Mouse (Mus musculus) midbrain, embryonic 11.5 days (tissue): ENCODE results near the gene Srrm4. TPM values are rescaled to one million over a fixed set of nuclear protein-coding genes. Genes with fewer than 3 reads are reported as not detected.
A peak's percentile ranks its signal among the peaks of the same experiment; 100 is the strongest.

Source experiments
- ATAC-seq: fragments of 200-750 bp; cut with Nextera tagmentation; 2 replicates; pipeline ENCODE4 v1.8.0; 2017; ENCODE audit warnings: moderate TSS enrichment, moderate library complexity; ENCODE audit not compliant: low FRiP score
- DNase-seq: peaks from one replicate; pipeline ENCODE4 v3.0.0; 2015; ENCODE audit warnings: low spot score; ENCODE audit errors: missing footprints
- H3K27ac ChIP-seq: fragments of 300-500 bp; sonication (generic); 2 replicates; pipeline ENCODE4 v1.5.1; 2014; ENCODE audit warnings: low read depth, low read length
- H3K27me3 ChIP-seq: fragments of 300-500 bp; sonication (generic); 2 replicates; pipeline ENCODE4 v1.6.1; 2014; ENCODE audit warnings: mild to moderate bottlenecking, low read length, moderate library complexity, mixed read lengths; ENCODE audit not compliant: control insufficient read depth, insufficient read depth
- H3K36me3 ChIP-seq: fragments of 300-500 bp; sonication (generic); 2 replicates; pipeline ENCODE4 v1.6.1; 2014; ENCODE audit warnings: mild to moderate bottlenecking, low read length, moderate library complexity, mixed read lengths; ENCODE audit not compliant: control insufficient read depth, insufficient read depth
- H3K4me1 ChIP-seq: fragments of 300-500 bp; sonication (generic); 2 replicates; pipeline ENCODE4 v1.6.1; 2014; ENCODE audit warnings: low read length; ENCODE audit not compliant: control insufficient read depth, insufficient read depth
- H3K4me2 ChIP-seq: fragments of 300-500 bp; sonication (generic); 2 replicates; pipeline ENCODE4 v1.6.1; 2014; ENCODE audit warnings: mild to moderate bottlenecking, moderate library complexity
- H3K4me3 ChIP-seq: fragments of 300-500 bp; sonication (generic); 2 replicates; pipeline ENCODE4 v1.5.1; 2014; ENCODE audit warnings: low read depth, low read length
- H3K9ac ChIP-seq: fragments of 300-500 bp; sonication (generic); 2 replicates; pipeline ENCODE4 v1.6.1; 2014; ENCODE audit warnings: low read length
- H3K9me3 ChIP-seq: fragments of 300-500 bp; sonication (generic); 2 replicates; pipeline ENCODE4 v1.6.1; 2016; ENCODE audit warnings: low read length; ENCODE audit not compliant: control insufficient read depth
- WGBS: fragments of 180-500 bp; shearing (Covaris S2); extraction: QIAGEN DNeasy Blood & Tissue Kit; methylation state at CpG from one replicate; pipeline ENCODE4 v1.1.7; 2014; 5-methylcytosine and 5-hydroxymethylcytosine counted together
- polyA plus RNA-seq: library from polyadenylated mRNA; unstranded; fragments of >200 nt; fragmentation: Nextera tagmentation; extraction: Ambion mirVana; gene quantifications from 2 replicates; pipeline ENCODE4 v1.2.1, GENCODE M21; 2014

Srrm4 gene
- polyA plus RNA-seq, 1 experiment from 2014 or later = 17.3 TPM

DNA sequence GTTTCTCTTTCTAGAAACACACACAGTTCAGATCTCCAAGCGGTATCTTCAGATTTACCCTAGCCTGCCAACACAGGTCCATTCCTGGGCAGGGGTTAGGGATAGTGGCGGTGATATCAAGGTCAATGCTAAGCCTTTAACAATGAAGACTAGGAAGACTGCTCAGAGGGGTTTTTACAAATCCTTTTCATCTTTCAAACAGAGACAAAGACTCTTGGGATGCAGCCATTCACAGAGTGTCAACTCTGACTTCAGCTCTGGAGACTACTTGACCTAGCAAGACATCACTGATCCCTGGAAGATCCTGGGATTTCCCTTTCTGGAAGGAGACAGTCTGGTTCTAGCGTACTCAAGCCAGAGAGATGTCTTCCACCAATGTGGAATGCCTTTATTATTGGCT is 190.8 kb downstream of the Srrm4 start:
- 59% methylated on average over 3 of the region's 3 CpGs for WGBS
- H3K27ac ChIP-seq = no peak overlapping the region
- no peaks in the 10 kb centered on the region for H3K27me3 ChIP-seq

GRCm38 (mm10) chr5:116400042-116400730 is 191.4 kb downstream of the Srrm4 start:
- no peak for DNase-seq
- 84% methylated on average over 8 of the region's 8 CpGs for WGBS

More for the DNA sequence above, 190.8 kb downstream of the Srrm4 start:
- no peak overlapping the region for H3K4me3 ChIP-seq
- H3K4me2 ChIP-seq = no peak overlapping the region
- H3K4me1 ChIP-seq = peaks cover 3% of the 10 kb centered on the region; the same call in 1 of the 2 replicates
- DNase-seq (no peak), ATAC-seq (no peak)
- no peaks in the 10 kb centered on the region for H3K9me3 ChIP-seq
- H3K9ac ChIP-seq = no peak overlapping the region
- H3K36me3 ChIP-seq = no peaks in the 10 kb centered on the region

GRCm38 (mm10) chr5:116396104-116396503 is 195.5 kb downstream of the Srrm4 start:
- Histone ChIP-seq H3K4me3 (no peak overlapping the region), H3K27ac (no peak overlapping the region), H3K9me3 (no peaks in the 10 kb centered on the region), H3K9ac (no peak overlapping the region), H3K36me3 (no peaks in the 10 kb centered on the region), H3K4me2 (no peak overlapping the region), H3K27me3 (no peaks in the 10 kb centered on the region), H3K4me1 (peaks cover 3% of the 10 kb centered on the region; the same call in 1 of the 2 replicates)
- DNase-seq (no peak), ATAC-seq (no peak)
- 78% methylated on average over 5 of the region's 5 CpGs for WGBS

More at GRCm38 (mm10) chr5:116400042-116400730, 191.4 kb downstream of the Srrm4 start:
- no peak overlapping the region for H3K27ac ChIP-seq
- ATAC-seq = no peak
- H3K9ac ChIP-seq = no peak overlapping the region
- H3K9me3 ChIP-seq = no peaks in the 10 kb centered on the region
- H3K4me2 ChIP-seq = no peak overlapping the region
- H3K4me1 ChIP-seq = peaks cover 3% of the 10 kb centered on the region; the same call in 1 of the 2 replicates
- H3K4me3 ChIP-seq = no peak overlapping the region
- H3K27me3 ChIP-seq = no peaks in the 10 kb centered on the region
- no peaks in the 10 kb centered on the region for H3K36me3 ChIP-seq

GRCm38 (mm10) chr5:116392603-116393002 is 199.0 kb downstream of the Srrm4 start:
- ATAC-seq (0 out of 2 replicates have a peak, but pooled peaks have one; percentile 30), DNase-seq (no peak)
- Histone ChIP-seq H3K27me3 (no peaks in the 10 kb centered on the region), H3K9ac (no peak overlapping the region), H3K4me3 (no peak overlapping the region), H3K27ac (no peak overlapping the region), H3K36me3 (no peaks in the 10 kb centered on the region), H3K4me1 (peaks cover 8% of the 10 kb centered on the region), H3K4me2 (no peak overlapping the region), H3K9me3 (no peaks in the 10 kb centered on the region)
- 70% methylated on average over 9 of the region's 9 CpGs for WGBS

DNA sequence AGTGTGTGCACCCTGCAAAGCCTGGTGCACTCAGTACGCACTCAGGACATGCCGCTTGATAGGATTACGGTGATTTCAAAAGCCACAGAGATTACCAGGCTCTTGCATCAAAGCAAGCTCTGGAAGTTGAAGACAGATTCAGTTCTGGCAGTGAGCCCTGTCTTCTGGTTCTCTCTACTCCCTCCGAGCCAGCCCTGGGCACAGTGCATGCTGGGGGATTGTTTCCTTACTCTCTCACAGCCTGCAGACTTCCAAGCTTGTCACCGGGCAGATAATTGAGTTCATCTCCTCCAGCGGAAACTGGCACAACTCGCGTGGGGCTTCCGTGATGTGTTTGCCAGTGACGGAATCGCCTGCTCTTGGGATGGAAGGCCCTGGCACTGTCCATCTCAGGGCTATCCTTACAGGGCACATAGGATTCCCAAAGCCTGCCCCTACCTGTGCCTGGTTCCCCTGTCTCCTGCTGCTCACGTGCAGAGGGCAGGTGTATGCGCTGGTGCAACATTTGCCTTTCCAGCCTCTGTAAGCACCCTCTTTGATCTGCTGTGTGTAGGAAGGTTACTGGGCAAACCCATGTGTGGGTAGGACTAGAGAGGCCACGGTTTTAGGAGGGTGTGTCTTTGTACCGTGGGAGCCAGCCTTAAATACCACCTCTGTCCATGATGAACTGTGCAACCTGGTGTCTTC is 201.6 kb downstream of the Srrm4 start:
- Histone ChIP-seq H3K27me3 (no peaks in the 10 kb centered on the region), H3K27ac (peak overlapping the region; percentile 9; the same call in 1 of the 2 replicates), H3K9me3 (no peaks in the 10 kb centered on the region), H3K4me1 (peaks cover 8% of the 10 kb centered on the region), H3K9ac (peak overlapping the region; percentile 9; the same call in 1 of the 2 replicates), H3K36me3 (no peaks in the 10 kb centered on the region), H3K4me2 (no peak overlapping the region), H3K4me3 (no peak overlapping the region)
- no peak for DNase-seq
- 59% methylated on average over 15 of the region's 15 CpGs for WGBS
- no peak for ATAC-seq

GRCm38 (mm10) chr5:116389321-116389720 is 202.3 kb downstream of the Srrm4 start:
- ATAC-seq (no peak), DNase-seq (peak; percentile 85)
- Histone ChIP-seq H3K4me2 (no peak overlapping the region), H3K27me3 (no peaks in the 10 kb centered on the region), H3K4me3 (no peak overlapping the region), H3K36me3 (no peaks in the 10 kb centered on the region), H3K4me1 (peaks cover 8% of the 10 kb centered on the region), H3K9me3 (no peaks in the 10 kb centered on the region), H3K9ac (no peak overlapping the region), H3K27ac (no peak overlapping the region; the same call in 1 of the 2 replicates)
- WGBS = 60% methylated on average over 4 of the region's 4 CpGs

Other genes with a start within 250 kb of the Srrm4 start
- gene Hspb8, start 169.0 kb downstream of the Srrm4 start, polyA plus RNA-seq = 5.5 and 6.1 TPM in 2 replicates